Mouse (Mus musculus) midbrain, postnatal 0 days (tissue): ENCODE data around the gene Ggt6. TPM values are rescaled to one million over a fixed set of nuclear protein-coding genes. Genes with fewer than 3 reads are reported as not detected.

Source experiments
- ATAC-seq: fragments of 200-750 bp; cut with Nextera tagmentation; 2 replicates; pipeline ENCODE4 v1.8.0; 2017; ENCODE audit warnings: moderate number of reproducible peaks, mild to moderate bottlenecking, moderate TSS enrichment, moderate library complexity; ENCODE audit not compliant: low FRiP score
- DNase-seq: peaks from one replicate; pipeline ENCODE4 v3.0.0-alpha.2; 2015; ENCODE audit warnings: low spot score
- H3K27ac ChIP-seq: fragments of 300-500 bp; sonication (generic); 2 replicates; pipeline ENCODE4 v1.5.1; 2014; ENCODE audit warnings: low read depth, mild to moderate bottlenecking, low read length, mixed read lengths
- H3K27me3 ChIP-seq: fragments of 300-500 bp; sonication (generic); 2 replicates; pipeline ENCODE4 v1.6.1; 2014; ENCODE audit warnings: low read length, control low read depth, mixed read lengths; ENCODE audit not compliant: insufficient read depth
- H3K36me3 ChIP-seq: fragments of 300-500 bp; sonication (generic); 2 replicates; pipeline ENCODE4 v1.6.1; 2014; ENCODE audit warnings: low read length, control low read depth, mixed read lengths; ENCODE audit not compliant: insufficient read depth
- H3K4me1 ChIP-seq: fragments of 300-500 bp; sonication (generic); 2 replicates; pipeline ENCODE4 v1.6.1; 2014; ENCODE audit warnings: mild to moderate bottlenecking, control low read depth, antibody characterized with exemption, low read length, mixed read lengths; ENCODE audit not compliant: insufficient read depth
- H3K4me2 ChIP-seq: fragments of 300-500 bp; sonication (generic); 2 replicates; pipeline ENCODE4 v1.6.1; 2014; ENCODE audit warnings: low read depth, mild to moderate bottlenecking, low read length, mixed read lengths; ENCODE audit not compliant: poor library complexity, severe bottlenecking
- H3K4me3 ChIP-seq: fragments of 300-500 bp; sonication (generic); 2 replicates; pipeline ENCODE4 v1.5.1; 2014; ENCODE audit warnings: low read depth, mild to moderate bottlenecking, low read length, moderate library complexity
- H3K9ac ChIP-seq: fragments of 300-500 bp; sonication (generic); replicated peaks from 2 replicates; pipeline ENCODE4 v1.6.1; 2014; ENCODE audit warnings: mild to moderate bottlenecking, low read length, moderate library complexity, mixed read lengths; ENCODE audit not compliant: poor library complexity, severe bottlenecking
- H3K9me3 ChIP-seq: fragments of 300-500 bp; sonication (generic); 2 replicates; pipeline ENCODE4 v1.6.1; 2016; ENCODE audit warnings: low read length, control low read depth
- CTCF ChIP-seq: IDR thresholded peaks from 2 replicates; pipeline ENCODE4 v1.5.1; 2016; ENCODE audit warnings: antibody characterized with exemption, mild to moderate bottlenecking
- WGBS: fragments of 180-500 bp; shearing (Covaris S2); extraction: QIAGEN DNeasy Blood & Tissue Kit; methylation state at CpG from one replicate; pipeline ENCODE4 v1.1.7; 2014; 5-methylcytosine and 5-hydroxymethylcytosine counted together
- polyA plus RNA-seq: library from polyadenylated mRNA; unstranded; fragments of >200 nt; fragmentation: Nextera tagmentation; extraction: Ambion mirVana; gene quantifications from 2 replicates; pipeline ENCODE4 v1.2.1, GENCODE M21; 2015
- total RNA-seq: library from RNA; depleted of rRNA; stranded (reverse); fragments of >200 nt; gene quantifications from 2 replicates; pipeline ENCODE4 v1.2.3, GENCODE M21; 2014

The Ggt6 gene
- total and polyA plus RNA-seq, 2 experiments from 2014 or later, result 1.4 TPM; not detected in 1

DNA sequence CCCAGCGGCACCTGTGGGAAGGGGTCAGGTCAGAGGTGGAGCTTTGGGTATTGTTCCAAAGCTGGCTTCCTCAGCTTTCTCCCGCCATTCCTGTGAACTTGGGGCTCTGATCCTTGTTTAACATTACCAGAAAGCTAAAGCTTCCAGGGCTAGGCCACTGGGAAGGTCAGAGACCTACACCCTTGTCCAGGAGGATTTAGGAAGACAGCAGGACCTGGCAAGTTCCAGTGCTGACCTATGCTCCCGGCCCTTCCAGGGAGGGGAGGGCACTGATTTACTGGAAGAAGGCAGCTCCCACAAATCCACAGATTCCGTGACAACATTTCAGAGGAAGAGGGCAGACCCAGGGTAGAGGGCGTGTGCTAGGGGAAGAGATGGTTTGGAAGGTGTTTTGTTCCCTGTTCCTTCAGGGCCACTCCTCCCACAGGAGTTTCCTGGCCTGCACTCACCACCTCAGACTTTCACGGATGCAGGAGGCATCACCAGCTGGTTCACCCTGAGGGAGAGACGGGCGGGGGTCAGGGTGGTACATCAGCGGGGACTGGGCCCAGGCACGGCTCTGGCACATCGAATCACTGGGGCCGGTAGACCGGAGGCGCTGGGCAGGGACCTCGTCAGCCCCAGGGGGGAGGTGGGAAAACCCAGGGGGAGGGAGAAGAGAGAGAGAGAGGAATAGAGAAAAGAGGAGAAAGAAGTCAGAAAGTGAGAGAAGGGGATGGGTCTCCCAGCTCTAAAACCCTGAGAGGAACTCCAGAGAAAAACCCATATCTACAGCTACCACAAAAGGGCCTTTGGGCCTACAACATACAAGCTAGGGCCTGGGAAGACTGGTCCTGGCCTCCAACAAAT is 18.0 kb downstream of the Ggt6 start:
- peaks cover 70% of the 10 kb centered on the region for H3K36me3 ChIP-seq

DNA sequence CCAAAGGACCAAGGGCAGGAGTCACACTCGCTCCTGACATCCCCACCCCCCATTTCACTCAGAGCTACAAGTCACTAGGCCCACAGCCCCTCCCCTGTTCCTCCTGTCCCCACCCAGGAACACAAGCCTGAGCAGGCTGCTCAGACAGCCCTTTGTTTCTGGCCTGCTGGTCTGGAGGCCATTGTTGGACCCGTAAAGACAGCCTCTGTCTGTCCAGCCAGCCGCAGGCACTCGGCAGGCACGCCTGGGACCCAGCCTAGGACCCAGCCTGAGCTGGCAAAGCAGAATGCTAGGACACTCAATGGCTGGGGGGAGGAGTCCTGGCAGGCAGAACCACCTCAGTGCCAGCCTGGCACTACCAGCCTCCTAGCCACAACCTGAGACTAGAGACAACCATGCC is 20.4 kb downstream of the Ggt6 start:
- H3K36me3 ChIP-seq, result peaks cover 51% of the 10 kb centered on the region
- no peak overlapping the region for H3K4me3 ChIP-seq
- H3K9ac ChIP-seq, result no peak overlapping the region
- ATAC-seq (peak; percentile 31), DNase-seq (peak; percentile 47)
- WGBS, result 34% methylated on average over 5 of the region's 5 CpGs
- no peaks in the 10 kb centered on the region for H3K4me1 ChIP-seq
- TF ChIP-seq CTCF, result no peak
- H3K27me3 ChIP-seq, result no peaks in the 10 kb centered on the region
- H3K4me2 ChIP-seq, result no peak overlapping the region
- no peaks in the 10 kb centered on the region for H3K9me3 ChIP-seq
- H3K27ac ChIP-seq, result no peak overlapping the region

More for the DNA sequence above, 18.0 kb downstream of the Ggt6 start:
- Histone ChIP-seq H3K4me3 (no peak overlapping the region), H3K27ac (no peak overlapping the region), H3K4me2 (no peak overlapping the region), H3K27me3 (no peaks in the 10 kb centered on the region), H3K9me3 (no peaks in the 10 kb centered on the region), H3K4me1 (no peaks in the 10 kb centered on the region), H3K9ac (no peak overlapping the region)
- WGBS, result 61% methylated on average over 15 of the region's 15 CpGs
- DNase-seq (no peak), ATAC-seq (no peak)
- no peak for TF ChIP-seq CTCF

DNA sequence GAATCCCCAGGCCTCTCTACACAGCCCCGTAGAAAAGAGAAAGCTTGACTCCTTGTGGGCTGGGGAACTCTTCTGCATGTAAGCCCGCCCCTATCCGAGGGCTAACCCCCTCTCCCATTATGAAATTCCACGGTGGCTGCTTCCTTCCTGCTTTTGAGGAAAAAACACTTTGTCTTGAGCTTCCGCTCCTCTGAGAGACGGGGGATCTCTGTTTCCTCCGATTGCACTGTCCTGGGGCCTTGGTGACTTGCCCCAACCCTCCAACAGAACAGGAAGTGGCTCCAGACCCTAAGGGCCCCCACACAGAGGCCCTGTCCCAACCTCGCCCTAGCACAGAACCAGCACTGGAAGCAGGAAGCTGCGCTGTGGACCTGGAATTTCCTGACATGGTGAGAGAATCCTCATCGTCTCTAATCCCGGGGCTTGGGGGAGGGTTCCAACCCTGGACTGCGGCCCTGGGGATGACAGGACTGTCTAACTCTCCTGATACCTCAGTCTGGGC is 22.7 kb downstream of the Ggt6 start:
- Histone ChIP-seq H3K9me3 (no peaks in the 10 kb centered on the region), H3K4me3 (no peak overlapping the region), H3K9ac (no peak overlapping the region), H3K36me3 (peaks cover 28% of the 10 kb centered on the region), H3K27me3 (no peaks in the 10 kb centered on the region), H3K4me1 (no peaks in the 10 kb centered on the region), H3K27ac (no peak overlapping the region), H3K4me2 (no peak overlapping the region)
- 74% methylated on average over 12 of the region's 12 CpGs for WGBS
- TF ChIP-seq CTCF, result no peak
- DNase-seq (no peak), ATAC-seq (no peak)

DNA sequence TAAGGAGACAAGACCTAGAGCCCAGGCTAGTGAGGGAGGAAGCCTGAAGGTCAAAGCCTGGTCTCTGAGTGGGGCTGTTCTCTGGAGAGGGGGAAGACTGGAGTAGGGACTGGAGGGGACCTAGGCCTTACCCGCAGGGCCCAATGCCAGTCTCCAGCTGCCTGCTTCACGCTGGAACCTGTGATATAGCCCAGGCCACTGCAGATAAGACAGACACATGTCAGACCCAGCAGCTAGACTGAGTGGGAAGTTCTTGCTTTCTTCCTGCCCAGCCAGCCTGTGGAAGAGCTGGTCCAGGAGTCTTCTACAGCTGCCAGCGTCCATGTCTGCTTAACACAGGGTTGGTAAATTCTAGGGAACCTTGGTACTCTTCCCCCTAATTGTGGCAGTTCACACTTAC is 23.2 kb downstream of the Ggt6 start:
- no peak for DNase-seq
- WGBS, result 80% methylated on average over 3 of the region's 3 CpGs
- H3K4me3 ChIP-seq, result no peak overlapping the region
- TF ChIP-seq CTCF, result no peak
- H3K4me2 ChIP-seq, result no peak overlapping the region
- H3K36me3 ChIP-seq, result peaks cover 30% of the 10 kb centered on the region
- H3K27ac ChIP-seq, result no peak overlapping the region
- no peak overlapping the region for H3K9ac ChIP-seq
- no peaks in the 10 kb centered on the region for H3K9me3 ChIP-seq
- ATAC-seq, result no peak
- no peaks in the 10 kb centered on the region for H3K4me1 ChIP-seq
- no peaks in the 10 kb centered on the region for H3K27me3 ChIP-seq

DNA sequence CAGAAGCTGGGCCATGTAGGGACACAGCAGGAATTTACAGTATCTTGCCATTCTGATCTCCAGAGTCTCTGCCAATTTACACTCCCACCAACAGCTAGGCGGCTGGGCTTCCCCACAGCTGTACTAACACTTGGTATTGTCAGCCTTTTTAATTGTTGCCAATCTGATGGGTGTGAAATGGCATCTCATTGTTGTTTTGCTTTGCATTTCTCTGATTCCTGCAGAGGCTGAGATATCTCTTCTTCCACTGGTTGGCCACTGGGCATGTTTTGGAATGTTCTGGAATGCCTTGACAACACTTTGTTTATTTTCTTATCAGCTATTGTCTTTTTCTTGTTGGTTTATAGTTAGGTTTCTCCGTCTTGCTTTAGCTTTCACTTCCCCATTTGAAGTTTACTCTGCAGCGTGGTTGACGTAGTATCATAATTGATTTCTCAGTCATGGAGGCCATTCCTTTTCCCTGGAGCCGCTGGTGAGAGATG is 26.2 kb downstream of the Ggt6 start:
- ATAC-seq, result no peak
- DNase-seq, result no peak
- no peaks in the 10 kb centered on the region for H3K27me3 ChIP-seq
- no peak for TF ChIP-seq CTCF
- no peak overlapping the region for H3K4me2 ChIP-seq
- no peak overlapping the region for H3K4me3 ChIP-seq
- peaks cover 18% of the 10 kb centered on the region for H3K36me3 ChIP-seq
- WGBS, result 45% methylated on average over 5 of the region's 5 CpGs
- no peak overlapping the region for H3K9ac ChIP-seq
- H3K9me3 ChIP-seq, result no peaks in the 10 kb centered on the region
- H3K27ac ChIP-seq, result no peak overlapping the region
- no peaks in the 10 kb centered on the region for H3K4me1 ChIP-seq

DNA sequence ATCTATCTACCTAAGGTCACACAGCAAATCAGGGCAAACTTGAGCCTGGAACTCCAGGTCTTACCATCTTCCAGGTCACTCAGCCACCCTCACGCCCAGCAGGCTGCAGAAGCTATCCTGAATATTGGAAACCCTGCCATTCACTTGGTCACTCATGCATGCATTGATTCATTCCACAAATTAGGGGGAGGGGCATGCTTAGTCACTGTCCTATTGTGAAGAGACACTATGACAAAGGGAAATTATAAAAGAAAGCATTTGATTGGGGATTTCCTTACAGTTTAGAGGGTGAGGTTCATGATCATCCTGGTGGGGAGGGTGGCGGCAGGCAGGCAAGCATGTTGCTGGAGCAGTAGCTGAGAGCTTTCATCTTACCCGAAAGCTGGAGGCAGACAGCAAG is 29.5 kb downstream of the Ggt6 start:
- Histone ChIP-seq H3K4me3 (no peak overlapping the region), H3K27me3 (no peaks in the 10 kb centered on the region), H3K36me3 (peaks cover 4% of the 10 kb centered on the region; the same call in 1 of the 2 replicates), H3K4me2 (no peak overlapping the region), H3K9ac (no peak overlapping the region), H3K27ac (no peak overlapping the region), H3K4me1 (no peaks in the 10 kb centered on the region), H3K9me3 (no peaks in the 10 kb centered on the region)
- no peak for ATAC-seq
- no peak for DNase-seq
- 47% methylated on average over 3 of the region's 3 CpGs for WGBS
- no peak for TF ChIP-seq CTCF
